Mouse (Mus musculus): ENCODE results near the gene Gm13102.
"Not testable (repeated sequence)": the region's sequence is repeated elsewhere in the genome, so short reads cannot be mapped to it uniquely, and the experiment has no call there.

Gene Gm13102

GRCm38 (mm10) chr4:144106174-144106573, at the start of gene Gm13102:
Gene Gm13102, plus strand, starts transcription at chr4:144106474.
- DNase-seq, result not testable (repeated sequence)

- DNase-seq, result not testable (repeated sequence)
Measured at GRCm38 (mm10) chr4:144058826-144059225, 47.4 kb upstream of the Gm13102 start, which contains the start of gene Pramel4. Gene Pramel4, plus strand, starts transcription at chr4:144059126.
